Mouse (Mus musculus) bone marrow, adult 2 months (tissue): Measurements from ENCODE around the gene Gm11111. TPM values are rescaled to one million over a fixed set of nuclear protein-coding genes. Genes with fewer than 3 reads are reported as not detected.

Source experiments
- H3K27ac ChIP-seq: fragments of 200-500 bp; 2 replicates; pipeline ENCODE4 v1.5.1; 2012; ENCODE audit warnings: low read depth, mild to moderate bottlenecking, control low read depth, inconsistent platforms, low read length; ENCODE audit not compliant: control insufficient read depth, poor library complexity, insufficient read depth
- H3K4me1 ChIP-seq: fragments of 200-500 bp; 2 replicates; pipeline ENCODE4 v1.6.1; 2011; ENCODE audit warnings: low read length; ENCODE audit not compliant: control insufficient read depth, insufficient read depth
- H3K4me3 ChIP-seq: fragments of 200-500 bp; replicated peaks from 2 replicates; pipeline ENCODE3; 2011; ENCODE audit warnings: mild to moderate bottlenecking, low read depth, low read length, control low read depth; ENCODE audit not compliant: control insufficient read depth
- CTCF ChIP-seq: fragments of 200-500 bp; IDR thresholded peaks from 2 replicates; pipeline ENCODE4 v1.5.1; 2011; ENCODE audit warnings: low read length, control low read depth; ENCODE audit not compliant: control insufficient read depth, insufficient read depth
- POLR2A ChIP-seq: fragments of 200-500 bp; IDR thresholded peaks from 2 replicates; pipeline ENCODE4 v1.6.1; 2011; ENCODE audit warnings: low read depth, mild to moderate bottlenecking, control low read depth, low read length, borderline replicate concordance; ENCODE audit not compliant: control insufficient read depth
- WGBS: fragments of 180-500 bp; shearing (Covaris S2); methylation state at CpG from one replicate; pipeline ENCODE4 v1.1.7; 2018; 5-methylcytosine and 5-hydroxymethylcytosine counted together
- polyA plus RNA-seq: library from polyadenylated mRNA; stranded (reverse); fragments of >200 nt; gene quantifications from 2 replicates; pipeline ENCODE4 v1.2.4, GENCODE M21; 2011; ENCODE audit warnings: low replicate concordance; ENCODE audit not compliant: missing spikeins, insufficient read depth, insufficient read length

Gm11111 gene
- polyA plus RNA-seq, 1 experiment = not detected

DNA sequence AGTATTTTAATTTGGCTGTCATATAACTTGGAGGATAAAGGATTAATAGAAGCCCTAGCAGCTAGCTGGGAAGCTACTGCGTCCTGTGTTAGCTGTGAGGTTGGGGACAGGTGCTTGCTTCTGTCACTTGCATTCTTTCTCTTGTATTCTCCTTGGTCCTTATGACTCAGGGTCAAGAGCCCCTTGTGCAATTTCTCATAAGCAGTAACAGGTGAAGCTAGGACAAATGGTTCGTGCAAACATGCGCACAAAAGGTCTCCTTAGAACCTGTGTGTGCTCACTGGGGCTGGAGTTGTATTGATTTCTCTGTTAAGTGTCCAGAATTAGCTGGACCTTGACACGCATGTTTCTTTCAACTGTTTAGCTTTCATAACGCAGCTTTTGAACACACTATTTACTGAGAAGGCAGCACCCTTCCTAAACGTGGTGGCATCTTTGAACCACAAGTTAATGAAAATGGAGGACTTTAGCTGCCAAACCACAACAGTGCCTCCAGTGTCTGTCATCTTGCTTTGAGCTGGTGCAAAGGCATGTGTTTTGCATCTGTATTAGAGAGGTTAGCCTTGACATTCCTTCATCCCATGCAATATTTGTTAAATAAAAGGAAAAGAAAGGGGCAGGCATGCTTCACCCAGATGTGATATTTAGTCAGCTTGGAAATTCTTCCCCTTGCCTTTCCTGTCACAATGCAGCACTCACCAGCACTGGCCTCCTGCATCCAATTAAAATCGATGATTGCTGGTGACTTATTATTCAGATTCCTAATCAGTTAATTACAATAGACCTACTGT, 511 bp downstream of the Gm11111 start:
- Histone ChIP-seq H3K4me1 (no peaks in the 10 kb centered on the region), H3K27ac (no peak overlapping the region), H3K4me3 (no peak overlapping the region)
- WGBS = 68% methylated on average over 7 of the region's 7 CpGs
- TF ChIP-seq POLR2A (no peak), CTCF (no peak)

DNA sequence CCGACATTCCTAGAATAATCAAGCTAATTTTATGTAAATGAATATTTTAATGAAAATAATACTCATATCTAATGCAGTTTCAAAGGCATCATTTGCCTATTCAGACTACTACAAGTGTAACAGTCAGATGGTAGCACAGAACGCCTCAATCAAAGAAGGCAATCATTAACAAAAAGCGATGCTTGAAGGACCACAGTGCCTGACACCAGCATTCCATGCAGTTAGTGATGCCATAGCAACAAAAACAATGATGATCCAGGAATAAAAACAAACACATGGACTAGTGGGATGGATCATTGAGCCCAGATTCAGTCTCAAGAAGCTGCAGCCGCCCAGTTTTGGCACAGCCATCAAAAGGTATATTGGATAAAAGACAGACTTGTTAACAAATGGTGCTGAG, 8.8 kb downstream of the Gm11111 start:
- TF ChIP-seq CTCF (no peak), POLR2A (no peak)
- Histone ChIP-seq H3K4me3 (no peak overlapping the region), H3K27ac (no peak overlapping the region), H3K4me1 (no peaks in the 10 kb centered on the region)
- WGBS = 83% methylated on average over 4 of the region's 4 CpGs

DNA sequence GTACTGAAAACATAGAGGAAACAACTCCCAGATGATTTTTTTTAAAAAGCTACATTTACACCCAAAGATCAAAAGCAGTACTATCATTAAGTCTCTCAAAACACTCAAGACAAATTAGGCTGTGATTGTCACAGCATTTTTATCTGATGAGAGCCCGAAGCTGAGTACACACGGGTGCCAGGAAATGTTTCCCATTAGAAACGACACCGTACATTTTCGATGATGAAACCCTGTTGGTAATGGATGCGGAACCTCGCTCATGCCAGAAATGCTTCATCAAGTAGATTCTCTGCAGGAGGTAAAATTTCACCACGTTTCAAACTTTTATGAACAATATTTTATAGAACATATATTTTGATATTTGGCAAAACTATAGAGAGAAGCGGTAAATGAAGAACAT, 10.3 kb downstream of the Gm11111 start:
- Histone ChIP-seq H3K4me1 (no peaks in the 10 kb centered on the region), H3K27ac (no peak overlapping the region), H3K4me3 (no peak overlapping the region)
- WGBS = 85% methylated on average over 9 of the region's 9 CpGs
- TF ChIP-seq CTCF (no peak), POLR2A (no peak)

DNA sequence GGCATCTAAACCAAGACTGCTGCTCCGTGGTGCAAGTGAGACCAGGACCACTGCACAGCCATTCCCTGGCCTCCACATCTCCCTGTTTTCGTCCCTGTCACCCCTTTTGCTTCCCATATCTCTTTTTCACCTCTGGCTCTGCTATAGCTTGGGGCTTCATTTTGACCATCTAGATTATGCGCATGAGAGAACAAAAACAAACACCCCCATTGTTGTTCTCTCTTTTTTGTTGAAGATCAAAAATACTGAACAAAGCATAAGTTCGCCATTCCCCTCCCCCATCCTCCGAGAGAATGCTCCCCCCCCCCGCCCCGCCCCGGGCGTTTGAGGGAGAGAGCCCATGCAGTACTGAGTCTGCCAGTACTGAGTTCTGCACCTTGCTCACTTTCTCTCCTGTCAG, 11.3 kb downstream of the Gm11111 start:
- Histone ChIP-seq H3K4me1 (no peaks in the 10 kb centered on the region), H3K27ac (no peak overlapping the region), H3K4me3 (no peak overlapping the region)
- TF ChIP-seq POLR2A = no peak
- no peak for TF ChIP-seq CTCF
- WGBS = 67% methylated on average over 9 of the region's 9 CpGs

DNA sequence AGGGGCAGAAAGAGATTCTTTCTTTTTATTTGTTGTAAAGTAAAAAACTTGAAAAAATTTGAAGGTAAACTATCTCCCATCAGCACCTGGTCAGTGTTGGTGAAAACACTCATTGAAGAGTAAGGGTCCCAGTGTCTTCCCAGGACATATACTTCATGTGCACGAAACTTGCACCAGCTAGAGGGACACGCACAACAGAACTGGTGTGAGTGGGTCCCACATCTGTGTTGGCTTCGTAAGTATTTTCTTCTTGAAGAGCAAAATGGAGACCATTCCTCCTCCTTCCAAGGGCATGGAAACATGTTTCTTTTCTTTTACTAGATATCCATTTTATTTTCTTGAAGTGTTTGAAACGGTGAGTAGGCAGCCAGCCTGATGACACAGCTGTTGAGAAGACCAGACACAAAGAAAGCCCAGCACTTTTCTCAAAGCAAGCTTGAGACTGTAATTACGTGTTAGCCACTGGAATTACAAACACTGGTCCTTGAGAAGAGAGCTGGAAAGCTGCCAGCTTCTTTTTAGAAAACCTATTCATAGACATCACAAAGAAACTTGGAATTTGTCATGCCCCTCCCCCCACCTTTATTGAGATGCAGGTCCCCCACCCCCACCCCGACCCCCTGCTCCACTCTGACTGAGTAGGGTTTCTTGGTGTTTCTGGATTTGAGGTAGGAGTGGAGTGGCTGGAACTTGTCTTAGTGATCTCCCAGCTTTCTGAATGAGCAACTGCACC, 14.1 kb downstream of the Gm11111 start:
- 65% methylated on average over 6 of the region's 6 CpGs for WGBS
- Histone ChIP-seq H3K27ac (no peak overlapping the region), H3K4me3 (no peak overlapping the region), H3K4me1 (no peaks in the 10 kb centered on the region)
- TF ChIP-seq POLR2A = no peak

DNA sequence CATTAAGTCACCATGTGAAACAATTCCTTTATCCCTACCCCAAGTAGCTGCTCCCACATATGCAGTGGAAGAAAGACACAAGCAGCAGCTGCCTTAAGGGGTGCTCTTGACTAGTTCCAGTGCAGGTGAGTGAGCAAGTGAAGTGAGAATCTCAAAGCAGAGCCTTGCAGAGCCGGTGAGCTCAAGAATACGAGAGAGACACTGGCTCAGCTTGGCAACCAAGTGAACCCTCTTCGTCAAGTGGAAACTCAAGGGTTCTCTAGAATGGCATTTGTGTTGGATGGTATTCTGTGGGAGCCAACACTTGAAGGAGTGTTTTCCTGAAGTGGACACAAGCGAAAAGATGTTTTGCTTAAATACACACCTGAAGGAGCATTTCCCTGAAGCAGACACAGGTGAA, 16.0 kb downstream of the Gm11111 start:
- TF ChIP-seq POLR2A (no peak), CTCF (no peak)
- H3K4me1 ChIP-seq = no peaks in the 10 kb centered on the region
- H3K27ac ChIP-seq = no peak overlapping the region
- 81% methylated on average over 4 of the region's 4 CpGs for WGBS
- no peak overlapping the region for H3K4me3 ChIP-seq

DNA sequence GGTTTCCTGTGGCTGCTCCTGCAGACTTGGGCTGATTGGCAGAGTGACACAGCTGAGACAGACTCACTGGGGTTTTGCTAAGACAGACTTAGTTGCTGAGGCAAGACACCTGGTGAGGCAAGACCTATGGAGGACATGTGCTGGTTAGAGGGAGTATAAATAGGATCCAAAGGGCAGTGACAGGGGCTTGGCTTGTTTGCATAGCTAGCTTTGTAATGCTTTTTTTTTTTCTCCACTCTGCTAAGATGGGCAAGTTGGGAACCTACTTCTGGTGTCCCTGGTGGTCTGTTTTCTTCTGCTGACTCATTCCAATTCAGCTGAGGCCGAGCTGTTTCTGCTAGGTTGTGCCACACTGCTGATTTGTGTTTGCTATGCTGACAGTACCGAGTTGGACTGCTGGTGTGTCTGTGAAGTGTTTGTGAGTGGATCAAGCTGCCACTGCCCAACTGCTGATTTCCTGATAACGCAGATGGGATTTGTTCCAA, 16.6 kb downstream of the Gm11111 start:
- 19% methylated on average over 3 of the region's 3 CpGs for WGBS
- Histone ChIP-seq H3K4me3 (no peak overlapping the region), H3K4me1 (no peaks in the 10 kb centered on the region)

DNA sequence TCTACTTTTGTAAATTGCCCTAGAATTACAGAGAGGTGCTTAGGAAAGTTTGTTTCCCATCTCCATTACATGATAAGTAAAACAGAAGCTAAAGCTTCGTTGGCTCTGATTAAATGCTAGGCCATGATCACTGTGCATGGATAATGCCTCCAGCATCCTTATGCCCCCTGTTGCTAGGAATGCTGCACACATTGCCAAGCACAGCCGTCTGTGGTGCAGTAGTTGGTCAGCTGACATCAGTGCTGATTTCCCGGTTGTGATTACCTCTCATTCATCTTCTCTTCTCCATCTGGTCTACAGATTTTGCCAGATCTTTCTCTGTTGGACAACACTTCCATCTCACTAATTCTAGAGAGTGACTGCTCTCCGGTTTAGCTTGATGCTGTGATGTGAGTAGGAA, 19.9 kb downstream of the Gm11111 start:
- no peaks in the 10 kb centered on the region for H3K4me1 ChIP-seq
- no peak overlapping the region for H3K27ac ChIP-seq
- WGBS = 73% methylated on average over 4 of the region's 4 CpGs
- no peak for TF ChIP-seq CTCF
- no peak for TF ChIP-seq POLR2A
- no peak overlapping the region for H3K4me3 ChIP-seq

More for the DNA sequence above, 16.6 kb downstream of the Gm11111 start:
- H3K27ac ChIP-seq = no peak overlapping the region
- no peak for TF ChIP-seq POLR2A
